Mouse (Mus musculus): ENCODE measurements around the gene Etv6.

DNA sequence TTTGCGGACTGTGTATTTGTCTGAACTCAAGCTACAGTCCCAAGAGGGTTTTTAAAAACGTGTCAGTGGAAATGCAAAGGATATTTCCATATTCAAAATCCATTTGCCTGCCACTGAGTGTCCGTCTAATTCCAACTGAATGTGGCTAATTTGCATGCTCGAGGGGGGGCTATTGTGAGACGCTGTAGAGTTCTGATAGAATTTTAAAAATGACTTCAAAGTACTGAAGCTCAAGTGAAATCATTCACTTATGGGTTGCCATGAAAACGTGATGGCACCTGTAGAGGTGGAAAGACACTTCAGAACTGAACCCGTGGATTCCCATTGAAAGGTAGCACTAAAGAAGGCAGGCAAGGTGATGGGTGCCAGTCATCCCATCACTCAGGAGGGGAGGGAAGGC is 3.0 kb upstream of the Etv6 start:
- TF ChIP-seq CTCF (conservative IDR thresholded peaks at IDR 0.05; ENCODE audit: insufficient read depth, insufficient read length, low read depth, low read length) = no peak
- TF ChIP-seq POLR2A (IDR thresholded peaks at IDR 0.05; ENCODE audit: low read depth, low read length) = no peak

Data from kidney, adult 2 months (tissue).